Mouse (Mus musculus) liver, embryonic 16.5 days (tissue): ENCODE measurements around the gene Vmn1r203. TPM values are rescaled to one million over a fixed set of nuclear protein-coding genes. Genes with fewer than 3 reads are reported as not detected.
"Not testable (repeated sequence)": the region's sequence is repeated elsewhere in the genome, so short reads cannot be mapped to it uniquely, and the experiment has no call there.

Experiments used
- ATAC-seq: fragments of 200-750 bp; cut with Nextera tagmentation; 2 replicates; pipeline ENCODE4 v1.8.0; 2017; ENCODE audit warnings: low read depth, mild to moderate bottlenecking, moderate number of reproducible peaks, moderate library complexity
- H3K27ac ChIP-seq: fragments of 300-500 bp; sonication (generic); 2 replicates; pipeline ENCODE4 v1.5.1; 2014; ENCODE audit warnings: mild to moderate bottlenecking, low read length
- H3K27me3 ChIP-seq: fragments of 300-500 bp; sonication (generic); 2 replicates; pipeline ENCODE4 v1.6.1; 2014; ENCODE audit warnings: low read depth, low read length, mixed read lengths; ENCODE audit not compliant: control insufficient read depth, insufficient read depth
- H3K36me3 ChIP-seq: fragments of 300-500 bp; sonication (generic); 2 replicates; pipeline ENCODE4 v1.6.1; 2014; ENCODE audit warnings: mild to moderate bottlenecking; ENCODE audit not compliant: control insufficient read depth, insufficient read depth
- H3K4me1 ChIP-seq: fragments of 300-500 bp; sonication (generic); 2 replicates; pipeline ENCODE4 v1.6.1; 2014; ENCODE audit warnings: low read depth, low read length, mixed read lengths; ENCODE audit not compliant: control insufficient read depth
- H3K4me2 ChIP-seq: fragments of 300-500 bp; sonication (generic); 2 replicates; pipeline ENCODE4 v1.6.1; 2014; ENCODE audit warnings: low read depth, low read length, mixed read lengths
- H3K4me3 ChIP-seq: fragments of 300-500 bp; sonication (generic); 2 replicates; pipeline ENCODE4 v1.5.1; 2014; ENCODE audit warnings: low read depth, mild to moderate bottlenecking, low read length
- H3K9ac ChIP-seq: fragments of 300-500 bp; sonication (generic); 2 replicates; pipeline ENCODE4 v1.6.1; 2014; ENCODE audit warnings: low read depth, low read length
- H3K9me3 ChIP-seq: fragments of 300-500 bp; sonication (generic); replicated peaks from 2 replicates; pipeline ENCODE4 v1.6.1; 2016; ENCODE audit warnings: low read length; ENCODE audit not compliant: control insufficient read depth
- WGBS: fragments of 180-500 bp; shearing (Covaris S2); extraction: QIAGEN DNeasy Blood & Tissue Kit; methylation state at CpG from one replicate; pipeline ENCODE4 v1.1.7; 2014; ENCODE audit not compliant: insufficient replicate concordance; 5-methylcytosine and 5-hydroxymethylcytosine counted together
- polyA plus RNA-seq: library from polyadenylated mRNA; unstranded; fragments of >200 nt; fragmentation: Nextera tagmentation; extraction: Ambion mirVana; gene quantifications from 2 replicates; pipeline ENCODE4 v1.2.1, GENCODE M21; 2015

The Vmn1r203 gene
- polyA plus RNA-seq = not detected in 2 replicates

- Histone ChIP-seq H3K27ac (no peak within 1 kb of the TSS), H3K4me2 (no peak within 1 kb of the TSS), H3K4me1 (no peaks in the 10 kb centered on the region), H3K9me3 (no peaks in the 10 kb centered on the region), H3K9ac (no peak within 1 kb of the TSS), H3K4me3 (no peak within 1 kb of the TSS), H3K27me3 (no peaks in the 10 kb centered on the region), H3K36me3 (no peaks in the 10 kb centered on the region)
- ATAC-seq = no peak
Observed at GRCm38 (mm10) chr13:22517814-22518213, at the start of gene Vmn1r203. Gene Vmn1r203 (plus strand): TSS chr13:22518114.

GRCm38 (mm10) chr13:22471623-22472022 is 46.3 kb upstream of the Vmn1r203 start, which contains the start of gene Vmn1r201:
Gene Vmn1r201 (plus strand): TSS chr13:22471923.
- no peak within 1 kb of the TSS for H3K9ac ChIP-seq
- H3K9me3 ChIP-seq = no peaks in the 10 kb centered on the region
- no peak within 1 kb of the TSS for H3K4me3 ChIP-seq
- no peak within 1 kb of the TSS for H3K27ac ChIP-seq
- WGBS = 31% methylated on average over 1 of the region's 1 CpGs
- no peaks in the 10 kb centered on the region for H3K4me1 ChIP-seq
- no peak for ATAC-seq
- H3K36me3 ChIP-seq = no peaks in the 10 kb centered on the region
- H3K4me2 ChIP-seq = no peak within 1 kb of the TSS
- no peaks in the 10 kb centered on the region for H3K27me3 ChIP-seq

DNA sequence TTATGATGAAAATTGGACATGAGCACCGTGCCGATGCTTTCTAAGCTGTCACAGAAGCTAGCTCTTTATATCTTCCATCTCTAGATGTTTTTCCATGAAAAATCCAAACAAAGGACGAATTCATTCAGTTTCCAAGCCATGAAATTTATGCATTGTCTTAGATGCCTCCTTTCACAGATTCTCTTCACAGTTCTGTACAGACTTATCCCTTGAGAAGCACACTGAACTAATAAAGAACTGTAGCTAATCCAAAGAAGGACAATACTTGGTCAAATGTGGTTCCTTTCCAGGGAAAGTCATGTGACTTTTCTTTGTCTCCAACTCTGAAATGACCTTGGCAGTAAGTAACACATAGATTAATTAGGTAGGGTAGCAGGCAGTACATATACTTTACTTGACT is 15.5 kb upstream of the Vmn1r203 start:
- ATAC-seq = no peak
- Histone ChIP-seq H3K9ac (no peak overlapping the region), H3K27me3 (no peaks in the 10 kb centered on the region), H3K4me2 (no peak overlapping the region), H3K4me3 (no peak overlapping the region), H3K36me3 (no peaks in the 10 kb centered on the region), H3K27ac (no peak overlapping the region), H3K4me1 (no peaks in the 10 kb centered on the region), H3K9me3 (no peaks in the 10 kb centered on the region)
- 62% methylated on average over 3 of the region's 3 CpGs for WGBS

DNA sequence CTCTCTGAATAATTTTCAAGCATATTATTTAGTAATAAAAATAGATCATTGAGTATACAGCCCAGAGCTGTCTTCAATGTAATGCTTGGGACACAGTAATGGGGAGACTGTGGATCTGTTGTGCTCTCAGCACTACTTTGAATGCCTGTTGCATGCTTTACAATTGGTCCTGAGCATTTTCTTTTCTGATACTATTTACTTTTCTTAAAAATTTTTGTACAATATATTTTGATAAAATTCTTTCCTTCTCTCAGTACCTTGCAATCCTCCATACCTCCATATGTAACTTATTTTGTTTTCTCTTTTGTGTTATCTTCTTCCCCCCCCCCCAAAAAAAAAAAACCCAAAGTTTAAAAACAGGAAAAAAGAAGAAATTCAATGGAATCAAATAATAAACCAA is 12.6 kb upstream of the Vmn1r203 start, which contains the start of gene Vmn1r202:
TSS of gene Vmn1r202 (minus strand) at position 101 of the 400 bp plus-strand sequence.
- no peaks in the 10 kb centered on the region for H3K27me3 ChIP-seq
- no peaks in the 10 kb centered on the region for H3K9me3 ChIP-seq
- H3K4me2 ChIP-seq = no peak within 1 kb of the TSS
- ATAC-seq = no peak
- no peaks in the 10 kb centered on the region for H3K4me1 ChIP-seq
- no peak within 1 kb of the TSS for H3K4me3 ChIP-seq
- H3K9ac ChIP-seq = no peak within 1 kb of the TSS
- no peak within 1 kb of the TSS for H3K27ac ChIP-seq
- no peaks in the 10 kb centered on the region for H3K36me3 ChIP-seq

DNA sequence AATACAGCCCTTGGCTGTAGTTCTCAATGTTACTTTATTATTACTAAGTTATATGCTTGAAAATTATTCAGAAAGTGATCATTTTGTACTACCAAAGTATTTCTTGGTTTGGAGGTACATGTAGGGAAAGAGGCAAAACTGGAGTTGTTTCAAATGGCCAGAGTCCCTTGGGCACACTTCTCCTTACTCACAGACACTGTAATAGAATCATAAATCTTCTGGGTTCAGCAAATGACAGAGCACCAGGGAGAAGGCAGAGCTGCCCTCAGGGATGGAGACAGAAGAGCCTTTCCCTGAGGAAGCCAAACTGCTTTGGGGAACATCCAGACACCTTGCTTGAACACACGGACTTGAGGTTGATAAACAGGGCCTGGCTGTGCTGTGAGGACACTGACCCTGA is 35.0 kb downstream of the Vmn1r203 start, which contains the start of gene Vmn1r204:
TSS of gene Vmn1r204 (plus strand) at position 301 of the 400 bp plus-strand sequence.
- not testable (repeated sequence) for H3K9ac ChIP-seq, H3K4me3 ChIP-seq, ATAC-seq, H3K9me3 ChIP-seq, H3K27ac ChIP-seq, H3K27me3 ChIP-seq, H3K4me1 ChIP-seq, H3K4me2 ChIP-seq, H3K36me3 ChIP-seq
- 22% methylated on average over 1 of the region's 1 CpGs for WGBS

GRCm38 (mm10) chr13:22574911-22575310 is 57.0 kb downstream of the Vmn1r203 start:
- WGBS = 60% methylated on average over 3 of the region's 3 CpGs
- H3K36me3 ChIP-seq = not testable (repeated sequence)

More at GRCm38 (mm10) chr13:22574911-22575310, 57.0 kb downstream of the Vmn1r203 start:
- H3K9ac ChIP-seq, H3K4me1 ChIP-seq, H3K4me3 ChIP-seq, H3K9me3 ChIP-seq, H3K4me2 ChIP-seq, H3K27ac ChIP-seq, ATAC-seq, H3K27me3 ChIP-seq: not testable (repeated sequence)

Other genes with a start within 250 kb of the Vmn1r203 start
- not detected in 2 replicates for gene Vmn1r195, start 247.6 kb upstream of the Vmn1r203 start, polyA plus RNA-seq
- gene Vmn1r196, start 228.2 kb upstream of the Vmn1r203 start, polyA plus RNA-seq = not detected in 2 replicates
- not detected in 2 replicates for gene Vmn1r197, start 193.5 kb upstream of the Vmn1r203 start, polyA plus RNA-seq
- not detected in 2 replicates for gene Vmn1r198, start 167.8 kb upstream of the Vmn1r203 start, polyA plus RNA-seq
- not detected in 2 replicates for gene Vmn1r199, start 138.3 kb upstream of the Vmn1r203 start, polyA plus RNA-seq
- gene Vmn1r200, start 127.7 kb upstream of the Vmn1r203 start, polyA plus RNA-seq = not detected in 2 replicates
- gene Vmn1r201, start 46.2 kb upstream of the Vmn1r203 start, polyA plus RNA-seq = not detected in 2 replicates
- gene Vmn1r202, start 12.7 kb upstream of the Vmn1r203 start, polyA plus RNA-seq = not detected in 2 replicates
- gene Vmn1r204, start 35.1 kb downstream of the Vmn1r203 start, polyA plus RNA-seq = not detected in 2 replicates
- gene Vmn1r205, start 74.9 kb downstream of the Vmn1r203 start, polyA plus RNA-seq = not detected in 2 replicates
- gene Vmn1r206, start 106.1 kb downstream of the Vmn1r203 start, polyA plus RNA-seq = not detected in 2 replicates
- gene Vmn1r207-ps, start 211.5 kb downstream of the Vmn1r203 start, polyA plus RNA-seq = not detected in 2 replicates